Mouse (Mus musculus) cerebellum, adult 2 months (tissue): ENCODE data around the gene Tnik.

Experiments
- CTCF ChIP-seq: fragments of 200-500 bp; IDR thresholded peaks from 2 replicates; pipeline ENCODE4 v1.5.1; 2011; ENCODE audit warnings: low read depth, mild to moderate bottlenecking, control low read depth, low read length, moderate library complexity, borderline replicate concordance; ENCODE audit not compliant: insufficient read depth
- POLR2A ChIP-seq: fragments of 200-500 bp; IDR thresholded peaks from 2 replicates; pipeline ENCODE4 v1.6.1; 2011; ENCODE audit warnings: low read length, control low read depth, borderline replicate concordance; ENCODE audit not compliant: insufficient read depth

DNA sequence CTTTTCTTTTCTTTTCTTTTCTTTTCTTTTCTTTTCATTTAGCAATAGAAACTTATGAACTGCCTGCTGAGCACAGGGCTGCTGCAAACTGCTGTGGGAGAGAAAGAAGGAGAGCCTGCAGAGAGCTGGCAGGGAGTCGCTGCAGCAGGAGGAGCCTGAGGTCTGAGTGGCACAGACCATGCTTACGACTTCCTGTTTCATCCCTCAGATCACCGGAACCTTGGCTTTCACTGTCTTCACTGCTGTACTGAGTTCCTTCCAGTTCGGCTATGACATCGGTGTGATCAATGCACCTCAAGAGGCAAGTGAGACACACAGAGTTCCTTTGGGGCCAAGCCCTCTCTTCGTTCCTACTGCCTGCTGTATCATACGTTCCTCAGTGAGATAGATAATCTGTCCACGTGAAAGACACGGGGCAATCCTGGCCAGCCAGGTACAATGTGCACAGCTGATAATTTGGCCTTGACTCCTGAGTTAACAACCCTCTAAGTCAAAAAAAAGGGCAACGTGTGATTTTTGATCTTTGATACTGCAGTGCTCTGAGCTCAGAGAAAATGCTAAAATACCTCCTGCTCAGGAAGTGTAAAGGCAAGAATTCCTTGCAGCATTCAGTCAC, 442.6 kb downstream of the Tnik start:
- no peak for TF ChIP-seq CTCF
- TF ChIP-seq POLR2A, result no peak
